Mouse (Mus musculus) liver, embryonic 12.5 days (tissue): ENCODE results near the gene Bace1. TPM values are rescaled to one million over a fixed set of nuclear protein-coding genes. Genes with fewer than 3 reads are reported as not detected.

Source experiments
- ATAC-seq: fragments of 200-750 bp; cut with Nextera tagmentation; 2 replicates; pipeline ENCODE4 v1.8.0; 2017; ENCODE audit warnings: moderate number of reproducible peaks, mild to moderate bottlenecking, moderate library complexity
- H3K27ac ChIP-seq: fragments of 300-500 bp; sonication (generic); 2 replicates; pipeline ENCODE4 v1.5.1; 2016; ENCODE audit warnings: mild to moderate bottlenecking
- H3K27me3 ChIP-seq: fragments of 300-500 bp; sonication (generic); replicated peaks from 2 replicates; pipeline ENCODE4 v1.6.1; 2016; ENCODE audit warnings: mild to moderate bottlenecking, moderate library complexity
- H3K36me3 ChIP-seq: fragments of 300-500 bp; sonication (generic); 2 replicates; pipeline ENCODE4 v1.6.1; 2016; ENCODE audit warnings: mild to moderate bottlenecking, moderate library complexity
- H3K4me1 ChIP-seq: fragments of 300-500 bp; sonication (generic); 2 replicates; pipeline ENCODE4 v1.6.1; 2016
- H3K4me2 ChIP-seq: fragments of 300-500 bp; sonication (generic); 2 replicates; pipeline ENCODE4 v1.6.1; 2016; ENCODE audit warnings: mild to moderate bottlenecking, moderate library complexity
- H3K4me3 ChIP-seq: fragments of 300-500 bp; sonication (generic); 2 replicates; pipeline ENCODE4 v1.5.1; 2016; ENCODE audit warnings: mild to moderate bottlenecking, moderate library complexity
- H3K9ac ChIP-seq: fragments of 300-500 bp; sonication (generic); 2 replicates; pipeline ENCODE4 v1.6.1; 2016; ENCODE audit warnings: mild to moderate bottlenecking, moderate library complexity
- H3K9me3 ChIP-seq: fragments of 300-500 bp; sonication (generic); replicated peaks from 2 replicates; pipeline ENCODE4 v1.6.1; 2016; ENCODE audit warnings: mild to moderate bottlenecking, moderate library complexity
- WGBS: fragments of 180-500 bp; shearing (Covaris S2); methylation state at CpG from one replicate; pipeline ENCODE4 v1.1.7; 2016; ENCODE audit not compliant: insufficient replicate concordance; 5-methylcytosine and 5-hydroxymethylcytosine counted together
- polyA plus RNA-seq: library from polyadenylated mRNA; unstranded; fragments of >200 nt; fragmentation: Nextera tagmentation; extraction: Ambion mirVana; gene quantifications from 2 replicates; pipeline ENCODE4 v1.2.1, GENCODE M21; 2016

The Bace1 gene
- polyA plus RNA-seq, 1 experiment from 2014 or later = 9.0 TPM

DNA sequence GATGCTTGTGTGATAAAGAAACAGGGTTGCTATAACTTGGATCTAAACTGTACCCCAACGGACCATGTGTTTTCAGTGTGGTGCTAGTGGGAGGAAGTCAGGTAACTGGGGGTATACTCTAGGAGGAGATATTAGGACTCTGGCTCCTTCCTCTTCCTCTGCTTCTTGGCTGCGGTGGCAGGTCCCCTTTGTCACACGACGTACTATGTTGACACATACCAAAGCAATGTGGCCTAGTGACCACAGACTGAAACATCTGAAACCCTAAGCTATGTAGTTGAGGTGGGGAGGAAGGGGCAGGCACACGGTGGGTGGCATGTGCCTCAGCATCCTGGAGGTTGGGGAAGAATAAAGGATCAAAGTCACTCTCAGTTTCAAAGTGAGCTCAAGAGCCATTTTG is 12.9 kb downstream of the Bace1 start:
- no peak for ATAC-seq
- H3K36me3 ChIP-seq = peaks cover 18% of the 10 kb centered on the region
- H3K9ac ChIP-seq = no peak overlapping the region
- no peaks in the 10 kb centered on the region for H3K9me3 ChIP-seq
- WGBS = 18% methylated on average over 5 of the region's 5 CpGs
- 0 out of 2 replicates have a peak overlapping the region, but pooled peaks have one; percentile 2 for H3K4me2 ChIP-seq
- no peak overlapping the region for H3K4me3 ChIP-seq
- peaks cover 27% of the 10 kb centered on the region for H3K4me1 ChIP-seq
- peak overlapping the region; percentile 63 for H3K27ac ChIP-seq
- H3K27me3 ChIP-seq = no peaks in the 10 kb centered on the region

GRCm38 (mm10) chr9:45851776-45852175 is 13.4 kb downstream of the Bace1 start:
- Histone ChIP-seq H3K36me3 (peaks cover 19% of the 10 kb centered on the region), H3K9ac (no peak overlapping the region), H3K4me2 (no peak overlapping the region), H3K4me1 (peaks cover 27% of the 10 kb centered on the region), H3K27me3 (no peaks in the 10 kb centered on the region), H3K9me3 (no peaks in the 10 kb centered on the region), H3K27ac (no peak overlapping the region), H3K4me3 (no peak overlapping the region)
- no peak for ATAC-seq
- WGBS = 83% methylated on average over 2 of the region's 2 CpGs

- no peak overlapping the region for H3K4me3 ChIP-seq
- H3K9ac ChIP-seq = no peak overlapping the region
- H3K27me3 ChIP-seq = no peaks in the 10 kb centered on the region
- peaks cover 20% of the 10 kb centered on the region for H3K4me1 ChIP-seq
- 85% methylated on average over 2 of the region's 2 CpGs for WGBS
- no peak overlapping the region for H3K4me2 ChIP-seq
- no peak overlapping the region for H3K27ac ChIP-seq
- no peak for ATAC-seq
- H3K36me3 ChIP-seq = peaks cover 35% of the 10 kb centered on the region
- no peaks in the 10 kb centered on the region for H3K9me3 ChIP-seq
Observed at GRCm38 (mm10) chr9:45853695-45854094, 15.3 kb downstream of the Bace1 start.

- Histone ChIP-seq H3K27me3 (no peaks in the 10 kb centered on the region), H3K4me2 (no peak overlapping the region), H3K9ac (no peak overlapping the region), H3K4me3 (no peak overlapping the region), H3K27ac (no peak overlapping the region), H3K4me1 (peaks cover 19% of the 10 kb centered on the region), H3K36me3 (peaks cover 39% of the 10 kb centered on the region), H3K9me3 (no peaks in the 10 kb centered on the region)
- no peak for ATAC-seq
- WGBS = 80% methylated on average over 1 of the region's 1 CpGs
Observed at GRCm38 (mm10) chr9:45854136-45854535, 15.8 kb downstream of the Bace1 start.

- Histone ChIP-seq H3K27me3 (no peaks in the 10 kb centered on the region), H3K27ac (no peak overlapping the region), H3K4me2 (no peak overlapping the region), H3K4me3 (no peak overlapping the region), H3K9me3 (no peaks in the 10 kb centered on the region), H3K4me1 (no peaks in the 10 kb centered on the region), H3K36me3 (peaks cover 84% of the 10 kb centered on the region), H3K9ac (no peak overlapping the region)
- WGBS = 86% methylated on average over 10 of the region's 10 CpGs
- ATAC-seq = no peak
Observed at GRCm38 (mm10) chr9:45859364-45859763, 21.0 kb downstream of the Bace1 start.

- no peaks in the 10 kb centered on the region for H3K4me1 ChIP-seq
- H3K9ac ChIP-seq = no peak overlapping the region
- no peak overlapping the region for H3K27ac ChIP-seq
- H3K27me3 ChIP-seq = no peaks in the 10 kb centered on the region
- H3K4me3 ChIP-seq = no peak overlapping the region
- WGBS = 87% methylated on average over 7 of the region's 7 CpGs
- no peaks in the 10 kb centered on the region for H3K9me3 ChIP-seq
- no peak overlapping the region for H3K4me2 ChIP-seq
- peaks cover 90% of the 10 kb centered on the region for H3K36me3 ChIP-seq
- ATAC-seq = no peak
Observed at GRCm38 (mm10) chr9:45861813-45862212, 23.4 kb downstream of the Bace1 start.

GRCm38 (mm10) chr9:45869181-45869580 is 30.8 kb downstream of the Bace1 start:
- no peak for ATAC-seq
- 80% methylated on average over 3 of the region's 3 CpGs for WGBS

DNA sequence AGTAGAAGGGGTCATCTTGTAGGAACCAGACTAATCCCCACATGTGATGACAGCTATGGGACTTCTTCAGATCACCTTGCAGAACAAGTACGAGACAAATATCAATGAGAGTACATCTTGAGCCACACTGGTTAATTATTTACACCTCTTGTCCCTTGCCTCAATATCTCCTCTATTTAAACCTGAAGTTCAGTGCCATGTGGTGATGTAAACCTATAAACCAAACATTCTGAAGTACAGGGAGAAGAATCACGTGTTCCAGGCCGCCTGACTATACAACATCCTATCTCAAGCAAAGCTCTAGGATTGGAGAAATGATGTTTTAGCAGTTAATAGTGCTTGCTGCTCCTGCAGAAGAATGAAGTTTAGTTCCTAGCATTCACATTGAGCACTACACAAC is 31.9 kb downstream of the Bace1 start:
- no peak for ATAC-seq
- 80% methylated on average over 3 of the region's 3 CpGs for WGBS
- Histone ChIP-seq H3K4me1 (no peaks in the 10 kb centered on the region), H3K4me2 (no peak overlapping the region), H3K27me3 (no peaks in the 10 kb centered on the region), H3K4me3 (no peak overlapping the region), H3K36me3 (peaks cover 93% of the 10 kb centered on the region), H3K9me3 (no peaks in the 10 kb centered on the region), H3K9ac (no peak overlapping the region), H3K27ac (no peak overlapping the region)

More at GRCm38 (mm10) chr9:45869181-45869580, 30.8 kb downstream of the Bace1 start:
- no peaks in the 10 kb centered on the region for H3K9me3 ChIP-seq
- H3K4me2 ChIP-seq = no peak overlapping the region
- H3K27me3 ChIP-seq = no peaks in the 10 kb centered on the region
- H3K4me3 ChIP-seq = no peak overlapping the region
- no peak overlapping the region for H3K9ac ChIP-seq
- H3K27ac ChIP-seq = no peak overlapping the region
- no peaks in the 10 kb centered on the region for H3K4me1 ChIP-seq
- H3K36me3 ChIP-seq = peaks cover 94% of the 10 kb centered on the region

GRCm38 (mm10) chr9:45877928-45878327 is 39.5 kb downstream of the Bace1 start:
- Histone ChIP-seq H3K4me1 (no peaks in the 10 kb centered on the region), H3K9ac (no peak overlapping the region), H3K4me3 (no peak overlapping the region), H3K4me2 (no peak overlapping the region), H3K9me3 (no peaks in the 10 kb centered on the region), H3K36me3 (peaks cover 56% of the 10 kb centered on the region), H3K27me3 (no peaks in the 10 kb centered on the region), H3K27ac (no peak overlapping the region)
- ATAC-seq = no peak
- 62% methylated on average over 2 of the region's 2 CpGs for WGBS

GRCm38 (mm10) chr9:45893681-45894080 is 55.3 kb downstream of the Bace1 start:
- no peak overlapping the region for H3K27ac ChIP-seq
- H3K4me1 ChIP-seq = no peaks in the 10 kb centered on the region
- H3K36me3 ChIP-seq = peaks cover 95% of the 10 kb centered on the region
- H3K4me3 ChIP-seq = no peak overlapping the region
- no peaks in the 10 kb centered on the region for H3K9me3 ChIP-seq
- H3K4me2 ChIP-seq = no peak overlapping the region
- H3K9ac ChIP-seq = no peak overlapping the region
- no peak for ATAC-seq
- H3K27me3 ChIP-seq = no peaks in the 10 kb centered on the region

DNA sequence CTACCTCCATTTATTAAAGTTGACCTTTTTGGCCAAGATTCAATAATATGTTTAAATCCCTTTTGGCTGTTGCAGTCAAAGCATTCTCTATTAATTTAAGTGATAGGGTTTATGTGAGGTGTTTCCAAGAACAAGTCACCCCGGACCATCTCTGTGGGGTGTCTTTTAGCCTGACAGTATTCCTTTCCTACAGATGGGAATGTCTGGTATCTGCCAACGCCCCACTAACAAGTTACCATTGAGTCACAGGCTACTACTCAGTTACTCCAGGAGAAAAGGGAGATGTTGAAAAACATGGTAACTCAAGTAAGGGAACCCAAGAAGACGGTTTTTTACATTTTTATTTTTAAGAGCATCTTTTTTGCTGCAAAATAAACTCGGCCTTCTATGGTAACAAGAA is 66.8 kb downstream of the Bace1 start:
- Histone ChIP-seq H3K9ac (peak overlapping the region; percentile 98), H3K4me1 (peaks cover 27% of the 10 kb centered on the region), H3K4me3 (peak overlapping the region; percentile 99), H3K27me3 (no peaks in the 10 kb centered on the region), H3K4me2 (peak overlapping the region; percentile 92), H3K36me3 (peaks cover 44% of the 10 kb centered on the region), H3K27ac (no peak overlapping the region), H3K9me3 (no peaks in the 10 kb centered on the region)
- WGBS = 70% methylated on average over 4 of the region's 4 CpGs
- ATAC-seq = no peak

GRCm38 (mm10) chr9:45905811-45906237 is 67.4 kb downstream of the Bace1 start:
- ATAC-seq = peak; percentile 28
- no peaks in the 10 kb centered on the region for H3K9me3 ChIP-seq
- H3K36me3 ChIP-seq = peaks cover 47% of the 10 kb centered on the region
- peaks cover 27% of the 10 kb centered on the region for H3K4me1 ChIP-seq
- H3K9ac ChIP-seq = peak overlapping the region; percentile 98
- H3K27ac ChIP-seq = peak overlapping the region; percentile 98
- peak overlapping the region; percentile 99 for H3K4me3 ChIP-seq
- 2% methylated on average over 22 of the region's 27 CpGs for WGBS
- peak overlapping the region; percentile 92 for H3K4me2 ChIP-seq
- H3K27me3 ChIP-seq = no peaks in the 10 kb centered on the region

DNA sequence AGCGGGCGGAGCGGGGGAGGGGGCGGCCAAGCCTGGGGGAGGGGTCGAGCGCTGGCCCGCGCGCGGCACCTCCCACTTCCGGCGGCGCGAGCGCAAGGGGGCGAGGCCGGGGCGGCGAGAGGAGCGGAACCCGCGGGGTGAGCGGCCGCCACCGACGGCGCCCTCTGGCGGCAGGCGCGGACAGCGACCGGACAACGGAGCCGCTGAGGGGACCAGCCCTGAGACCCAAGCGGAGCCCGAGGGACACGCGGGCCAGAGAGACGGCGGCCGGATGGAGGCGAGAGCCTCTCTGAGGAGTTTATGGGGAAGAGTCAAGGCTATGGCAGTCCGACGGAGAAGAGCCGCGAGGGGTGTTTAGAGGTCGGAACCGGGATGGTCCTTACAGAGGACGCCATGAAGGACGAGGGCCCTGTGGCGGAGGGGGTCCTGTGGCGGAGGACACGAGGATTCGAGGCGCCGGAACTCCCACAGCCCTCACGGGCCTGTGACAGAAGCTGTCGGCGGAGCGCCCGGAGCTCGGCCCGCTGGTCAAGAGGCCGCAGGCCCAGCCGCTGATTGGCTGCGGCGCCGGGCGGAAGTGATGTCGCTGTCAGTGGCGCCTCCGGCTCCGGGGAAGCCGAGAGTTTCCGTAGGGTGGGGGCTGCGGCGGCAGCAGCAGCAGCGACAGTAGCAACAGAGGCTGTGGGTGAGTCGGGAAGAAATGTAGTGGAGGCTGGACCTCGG is 68.1 kb downstream of the Bace1 start, which contains the start of the genes Pcsk7 and Rnf214:
Gene Pcsk7, plus strand, starts transcription at position 143 of the 723 bp plus-strand sequence.
Gene Rnf214, minus strand, starts transcription at position 557 of the 723 bp plus-strand sequence.
- peak within 1 kb of the TSS; percentile 98 for H3K27ac ChIP-seq
- H3K9ac ChIP-seq = peak within 1 kb of the TSS; percentile 98
- peak within 1 kb of the TSS; percentile 92 for H3K4me2 ChIP-seq
- peaks cover 27% of the 10 kb centered on the region for H3K4me1 ChIP-seq
- no peaks in the 10 kb centered on the region for H3K9me3 ChIP-seq
- ATAC-seq = peak; percentile 92
- H3K4me3 ChIP-seq = peak within 1 kb of the TSS; percentile 99
- no peaks in the 10 kb centered on the region for H3K27me3 ChIP-seq
- WGBS = under 1% methylated on average over 80 of the region's 80 CpGs
- peaks cover 51% of the 10 kb centered on the region for H3K36me3 ChIP-seq
